Mouse (Mus musculus): ENCODE measurements around the gene Prkce.

DNA sequence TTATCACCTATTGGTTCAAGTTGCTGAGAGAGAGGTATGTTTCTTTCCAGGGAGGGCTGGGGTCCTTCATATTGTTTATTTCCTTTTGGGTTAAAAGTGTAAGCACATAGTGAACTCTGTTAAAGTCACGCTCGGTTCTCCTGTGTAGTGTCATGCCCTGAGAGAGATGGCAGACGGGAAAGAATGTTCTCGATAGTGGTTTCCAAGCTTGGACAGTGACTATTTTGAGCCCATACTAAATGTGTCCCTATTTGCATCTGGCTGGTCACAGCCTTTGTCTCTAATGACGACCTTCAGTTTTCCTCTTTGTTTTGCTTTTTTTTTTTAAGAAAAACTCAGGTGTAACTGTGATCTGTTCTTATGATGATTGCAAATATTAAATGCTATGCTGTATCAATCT lies 488.8 kb downstream of the Prkce start:
- TF ChIP-seq CTCF (IDR thresholded peaks at IDR 0.05; ENCODE audit: control insufficient read depth, insufficient read depth, low read length), result no peak
- TF ChIP-seq POLR2A (IDR thresholded peaks at IDR 0.05; ENCODE audit: borderline replicate concordance, control insufficient read depth, low read depth, low read length), result no peak

All from bone marrow, adult 2 months (tissue).